Mouse (Mus musculus): ENCODE results near the gene Map1s. TPM values are rescaled to one million over a fixed set of nuclear protein-coding genes. Genes with fewer than 3 reads are reported as not detected.
"Not testable (repeated sequence)": the region's sequence is repeated elsewhere in the genome, so short reads cannot be mapped to it uniquely, and the experiment has no call there.

The Map1s gene
- total RNA-seq, 2 experiments from 2014 or later, result 18.9 to 19.8 TPM

DNA sequence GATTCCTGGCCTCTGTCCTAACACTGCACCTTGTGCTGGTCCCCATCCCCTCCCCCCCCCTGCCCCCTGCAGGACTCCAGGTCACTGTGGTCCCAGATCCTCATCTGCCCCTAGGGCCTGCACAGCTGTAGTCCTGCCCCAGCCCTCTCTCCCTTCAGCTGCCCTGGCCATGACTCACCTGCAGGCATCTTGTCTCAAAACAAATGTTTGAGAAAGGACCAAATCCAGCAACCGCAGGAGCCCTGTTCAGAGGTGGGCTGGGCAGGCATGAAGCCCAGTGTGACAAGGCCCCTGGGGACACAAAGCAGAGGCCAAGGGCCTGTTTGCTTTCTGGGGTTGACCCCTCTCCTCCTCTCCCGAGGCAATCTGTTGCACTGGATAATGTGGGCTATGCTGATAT, 27.6 kb upstream of the Map1s start:
- no peak for DNase-seq

DNA sequence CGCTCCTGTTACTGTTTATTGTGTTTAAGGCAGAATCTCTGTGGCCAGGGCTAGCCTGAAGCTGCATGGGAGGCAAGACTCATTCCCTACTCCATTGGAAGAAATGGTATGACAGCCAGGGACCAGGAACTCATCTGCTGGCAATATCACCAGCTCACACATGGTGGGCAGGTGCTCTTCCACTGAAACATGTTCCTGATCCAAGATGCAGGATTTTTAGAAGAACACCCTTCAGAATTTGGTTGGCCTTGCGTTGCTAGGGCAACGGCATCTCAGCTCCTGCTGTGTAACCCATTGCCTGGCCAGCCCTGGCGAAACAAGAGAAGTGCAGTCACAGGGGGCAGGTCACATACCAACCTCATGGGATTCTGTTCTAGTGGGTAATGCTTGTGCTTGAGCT, 26.2 kb upstream of the Map1s start:
- DNase-seq, result no peak

DNA sequence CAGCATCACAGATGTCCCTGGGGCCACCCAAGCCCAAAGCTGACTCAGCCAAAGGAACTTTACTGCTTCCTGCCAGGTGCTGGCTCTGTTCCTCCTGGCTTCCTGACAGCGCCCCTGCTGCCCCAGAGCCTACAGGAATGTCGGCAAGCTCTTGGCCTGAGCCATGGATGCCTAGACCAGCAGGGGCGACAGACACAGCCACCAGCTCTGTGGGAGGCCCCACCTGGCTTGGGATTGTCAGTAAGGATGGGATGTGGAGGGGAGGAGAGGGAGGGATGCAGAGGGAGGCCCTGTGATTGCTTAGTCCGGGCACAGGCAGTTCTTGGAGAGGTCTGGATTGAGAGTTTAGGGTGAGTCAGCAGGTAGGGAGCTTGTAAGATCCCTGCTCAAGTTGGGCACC, 25.6 kb upstream of the Map1s start:
- DNase-seq, result peak; percentile 63 to 74

DNA sequence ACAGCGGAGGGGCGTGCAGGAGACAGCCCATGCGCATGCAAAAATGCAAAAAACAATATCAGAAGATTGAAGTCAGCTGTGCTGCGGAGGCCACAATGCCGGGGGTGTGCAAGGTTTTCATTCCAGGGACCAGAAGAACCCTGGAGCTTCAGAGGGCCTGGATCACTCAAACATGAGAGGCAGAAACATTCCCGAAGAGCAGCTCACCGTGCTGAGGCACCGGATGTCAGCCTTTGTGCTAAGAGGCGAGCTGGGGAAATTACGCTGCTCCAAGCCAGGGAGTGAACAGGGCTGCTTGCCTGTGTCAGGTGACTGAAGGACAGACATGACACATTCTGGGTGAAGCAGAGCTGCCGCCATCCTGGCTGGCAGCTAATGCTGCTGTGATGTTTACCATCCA, 25.2 kb upstream of the Map1s start:
- DNase-seq, result peak; percentile 53 to 55

DNA sequence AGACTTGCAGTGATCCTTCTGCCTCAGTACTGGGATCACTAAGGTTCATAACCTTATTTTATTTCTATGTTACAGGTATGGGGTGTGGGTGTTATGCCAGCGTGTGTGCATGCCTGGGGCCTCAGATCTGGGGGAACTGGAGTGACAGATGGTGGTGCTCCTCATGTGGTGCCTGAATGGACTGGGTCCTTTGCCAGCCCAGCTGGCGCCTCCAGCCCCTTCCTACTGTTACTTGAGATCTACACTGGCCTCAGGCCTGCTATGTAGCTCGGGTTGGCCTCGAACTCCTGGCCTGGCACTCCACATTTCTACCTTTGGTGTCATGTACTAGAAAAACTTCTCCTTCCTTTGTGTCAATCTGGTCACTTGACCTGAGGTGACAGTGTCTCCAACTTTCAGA, 21.5 kb upstream of the Map1s start:
- no peak for DNase-seq

DNA sequence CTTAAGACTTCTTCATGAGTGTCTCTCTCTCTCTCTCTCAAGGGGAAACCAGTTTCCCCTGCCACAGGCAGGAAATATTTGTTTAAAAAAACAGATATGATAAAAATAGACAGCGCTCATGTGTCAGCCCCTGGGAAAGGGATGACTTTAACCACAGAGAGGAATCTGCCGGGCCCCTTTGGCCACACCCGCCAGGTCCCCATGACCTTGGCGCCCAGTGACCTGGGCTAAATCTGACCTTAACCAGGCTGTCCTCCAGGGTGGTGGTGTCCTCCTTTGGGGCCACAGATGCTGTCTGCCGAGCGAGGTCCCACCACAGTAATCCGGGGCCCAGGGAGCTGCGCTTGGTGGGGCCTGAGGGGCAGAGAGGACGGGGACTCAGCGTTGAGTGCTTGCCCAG, 21.0 kb upstream of the Map1s start:
- DNase-seq, result no peak

DNA sequence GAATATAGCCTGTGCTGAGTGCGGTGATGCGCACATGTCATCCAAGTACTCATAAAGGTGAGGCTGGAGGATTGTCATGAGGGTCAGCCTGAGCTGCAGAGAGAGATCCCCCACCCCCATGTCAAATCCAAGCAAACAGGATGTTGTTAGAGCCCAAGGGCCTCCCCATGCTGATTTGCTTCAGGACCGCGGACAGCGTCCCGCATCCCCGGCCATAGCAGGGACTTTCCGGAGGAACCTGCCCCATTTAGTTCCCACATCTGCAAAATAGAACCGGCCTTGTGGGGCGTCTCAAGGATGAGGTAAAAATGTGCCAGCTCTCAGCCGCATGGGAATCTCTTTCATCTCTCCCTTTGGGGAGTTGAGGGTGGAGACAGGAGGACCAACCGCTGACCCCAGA, 20.1 kb upstream of the Map1s start:
- no peak for DNase-seq

DNA sequence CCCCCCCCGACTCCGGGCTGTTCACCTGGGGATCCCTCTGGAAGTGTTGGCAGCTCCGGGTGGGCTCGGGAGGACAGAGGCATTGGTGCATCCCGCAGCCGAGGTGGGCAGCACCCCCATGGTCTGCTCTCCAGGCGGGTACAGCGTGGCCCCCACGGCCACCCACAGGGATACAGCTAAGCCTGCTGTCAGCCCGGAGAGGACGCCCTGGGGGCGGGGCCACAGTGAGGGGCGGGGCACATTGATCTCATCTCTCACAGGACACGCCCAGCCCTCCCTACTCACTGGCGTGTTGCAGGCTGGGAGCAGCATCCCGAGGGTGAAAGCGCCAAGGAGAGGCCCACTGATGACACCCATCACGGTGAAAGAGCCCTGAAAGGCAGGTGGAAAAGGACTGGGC, 18.1 kb upstream of the Map1s start:
- DNase-seq, result no peak

DNA sequence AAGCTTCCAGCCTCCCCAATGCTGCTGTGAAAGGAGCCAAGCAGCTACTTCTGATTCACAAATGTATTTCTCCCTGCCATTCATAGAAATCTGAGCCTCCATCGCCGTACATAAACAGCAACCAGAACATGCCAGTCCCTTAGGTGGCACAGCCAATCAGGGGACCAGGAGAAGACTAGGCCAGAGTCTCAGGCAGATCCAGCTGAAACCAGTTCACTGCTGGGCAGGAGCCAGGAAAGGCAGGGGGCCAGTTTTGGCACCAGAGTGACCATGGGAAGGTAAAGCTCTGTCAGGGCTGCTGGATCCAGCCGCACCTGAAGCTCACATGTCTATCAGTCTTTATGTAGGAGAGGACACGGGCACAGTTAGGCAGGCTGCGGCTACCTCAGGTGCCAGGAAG, 15.1 kb upstream of the Map1s start:
- no peak for DNase-seq

DNA sequence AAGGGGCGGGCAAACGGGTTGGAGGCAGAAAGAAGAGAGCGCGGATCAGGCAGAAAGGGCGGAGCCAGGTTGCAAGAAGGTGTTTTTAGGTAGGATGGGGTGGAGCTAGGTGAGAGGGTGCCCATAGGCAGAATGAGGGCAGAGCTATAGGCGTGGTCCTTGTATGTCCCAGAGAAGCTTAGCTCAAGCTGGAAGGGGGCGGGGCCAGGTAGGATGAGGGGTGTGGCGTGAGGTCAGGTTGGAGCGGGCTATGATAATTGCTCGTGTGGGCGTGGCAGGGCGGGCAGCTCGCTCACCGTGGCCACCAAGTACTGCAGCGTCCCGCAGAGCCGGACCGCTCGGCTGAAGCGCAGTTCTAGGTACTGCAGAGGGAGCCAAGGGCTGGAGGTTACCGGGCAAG, 14.4 kb upstream of the Map1s start:
- DNase-seq, result no peak

DNA sequence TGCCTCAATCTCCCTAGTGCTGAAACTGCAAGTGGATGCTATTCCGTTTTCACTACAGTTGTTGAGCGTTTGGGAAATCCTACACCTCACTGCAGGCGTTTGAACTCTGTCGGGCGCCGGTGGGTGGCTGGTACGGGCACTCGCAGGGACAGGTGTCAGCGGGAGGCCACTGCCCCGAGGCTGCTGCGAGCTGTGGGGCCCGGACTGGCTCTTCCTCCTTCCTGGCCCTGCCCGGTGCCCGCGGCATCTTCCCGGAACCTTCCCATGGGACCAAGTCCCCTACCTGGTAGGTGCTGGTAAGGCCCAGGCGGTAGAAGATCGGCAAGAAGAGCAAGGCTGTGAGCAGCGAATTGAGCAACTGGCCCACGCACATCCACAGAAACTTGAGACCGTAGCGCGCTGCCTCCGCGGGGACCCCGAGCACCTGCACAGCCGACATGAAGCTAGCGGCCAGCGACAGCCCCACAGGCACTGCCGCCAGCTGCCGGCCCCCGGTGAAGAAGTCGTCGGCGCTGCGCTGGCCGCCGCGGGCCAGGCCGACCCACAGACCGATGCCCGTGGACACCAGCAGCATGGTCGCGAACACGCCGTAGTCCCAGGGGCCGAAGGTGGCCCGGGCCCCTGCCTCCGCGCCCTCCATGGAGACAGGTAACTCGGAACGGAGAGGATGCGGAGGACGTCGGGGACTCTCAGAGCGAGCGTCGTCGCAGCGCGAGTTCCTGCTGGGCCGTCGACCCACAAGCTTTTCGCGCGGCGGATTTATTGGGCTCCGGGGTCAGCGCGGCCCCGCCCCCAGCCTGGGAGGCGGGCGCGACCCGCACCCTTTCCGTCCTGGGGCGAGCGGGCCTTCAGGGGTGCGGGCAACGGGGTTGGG, 13.5 kb upstream of the Map1s start, which contains the start of gene Slc5a5:
Gene Slc5a5 (minus strand): TSS at position 736 of the 874 bp plus-strand sequence.
- no peak for DNase-seq

DNA sequence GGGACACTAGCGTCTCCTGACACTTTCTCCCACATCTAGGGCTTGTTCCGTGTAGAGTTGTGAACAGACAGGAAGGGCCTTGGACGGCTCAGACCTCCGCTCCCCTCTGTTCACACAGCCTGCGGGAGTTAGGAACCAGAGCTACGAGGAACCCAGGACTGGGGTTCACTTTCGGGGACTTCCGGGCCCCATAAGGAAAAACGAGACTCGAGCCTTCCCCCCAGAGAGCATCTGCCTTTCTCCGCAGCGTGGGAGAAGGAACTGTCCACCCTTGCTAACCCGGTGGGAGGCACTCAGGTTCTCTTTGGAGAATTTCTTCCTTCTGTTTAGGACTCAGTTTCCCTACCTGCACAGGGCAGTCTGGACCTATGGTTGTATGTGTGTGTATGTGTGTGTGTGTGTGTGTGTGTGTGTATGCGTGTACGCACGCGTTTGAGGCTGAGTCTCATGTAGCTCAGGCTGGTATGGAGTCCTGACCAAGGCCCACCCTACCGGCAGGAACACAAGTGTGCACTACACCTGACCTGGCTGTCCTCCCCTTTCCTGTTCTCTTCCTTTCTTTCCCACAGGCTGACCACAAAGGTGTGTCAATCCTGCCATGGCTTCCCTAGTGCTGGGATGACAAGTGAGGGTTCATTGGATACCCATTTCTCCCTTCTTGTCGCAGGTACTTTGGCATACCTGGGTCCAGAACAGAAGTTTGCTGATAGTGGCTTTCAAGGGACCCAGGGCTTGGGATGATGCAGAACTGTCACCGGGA, 12.7 kb upstream of the Map1s start:
- DNase-seq, result no peak

DNA sequence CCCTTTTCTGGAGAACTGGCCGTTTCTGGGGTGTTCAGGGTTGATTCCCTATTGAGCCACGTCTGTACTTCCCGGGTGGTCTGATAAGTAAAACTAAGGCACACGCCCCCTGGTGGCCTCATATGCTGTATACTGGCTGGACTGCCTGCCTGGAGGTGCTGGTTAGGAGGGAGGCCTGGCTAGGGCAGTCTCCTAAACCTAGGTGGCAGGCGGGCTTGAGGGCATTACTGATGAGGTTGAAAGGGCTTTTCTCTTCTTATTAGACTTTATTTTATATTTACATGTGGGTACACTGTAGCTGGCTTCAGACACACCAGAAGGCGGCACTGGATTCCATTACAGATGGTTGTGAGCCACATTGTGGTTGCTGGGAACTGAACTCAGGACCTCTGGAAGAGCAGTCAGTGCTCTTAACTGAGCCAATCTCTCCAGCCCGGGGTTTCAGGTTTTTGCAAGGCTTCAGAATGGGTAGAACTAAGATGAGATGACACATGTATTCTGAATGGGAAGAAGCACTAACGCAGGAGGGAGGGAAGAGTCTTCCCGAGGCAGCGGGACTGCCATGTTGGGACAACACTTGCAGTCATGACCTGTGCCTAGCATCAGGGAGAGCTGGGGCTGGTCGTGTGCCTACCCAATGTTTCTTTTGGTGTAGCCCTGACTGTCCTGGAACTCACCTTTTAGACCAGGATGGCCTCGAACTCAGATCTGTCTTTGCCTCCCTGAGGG, 11.9 kb upstream of the Map1s start:
- peak; percentile 67 to 82 for DNase-seq

DNA sequence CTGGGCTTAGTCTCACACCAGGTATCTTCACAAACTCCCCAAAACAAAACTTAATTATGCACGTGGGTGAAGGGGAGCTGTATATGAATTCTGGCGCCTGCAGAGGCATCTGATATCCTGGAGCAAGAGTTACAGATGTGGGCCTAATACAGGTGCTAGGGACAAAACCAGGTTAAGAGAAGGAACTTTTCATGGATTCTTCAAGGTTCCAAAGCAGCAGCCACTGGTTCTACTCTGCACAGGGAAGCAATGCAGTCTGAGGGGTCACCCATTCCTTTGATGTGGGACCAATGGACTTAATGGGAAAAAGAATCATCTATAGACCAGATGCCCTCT, 11.4 kb upstream of the Map1s start:
- DNase-seq, result no peak

DNA sequence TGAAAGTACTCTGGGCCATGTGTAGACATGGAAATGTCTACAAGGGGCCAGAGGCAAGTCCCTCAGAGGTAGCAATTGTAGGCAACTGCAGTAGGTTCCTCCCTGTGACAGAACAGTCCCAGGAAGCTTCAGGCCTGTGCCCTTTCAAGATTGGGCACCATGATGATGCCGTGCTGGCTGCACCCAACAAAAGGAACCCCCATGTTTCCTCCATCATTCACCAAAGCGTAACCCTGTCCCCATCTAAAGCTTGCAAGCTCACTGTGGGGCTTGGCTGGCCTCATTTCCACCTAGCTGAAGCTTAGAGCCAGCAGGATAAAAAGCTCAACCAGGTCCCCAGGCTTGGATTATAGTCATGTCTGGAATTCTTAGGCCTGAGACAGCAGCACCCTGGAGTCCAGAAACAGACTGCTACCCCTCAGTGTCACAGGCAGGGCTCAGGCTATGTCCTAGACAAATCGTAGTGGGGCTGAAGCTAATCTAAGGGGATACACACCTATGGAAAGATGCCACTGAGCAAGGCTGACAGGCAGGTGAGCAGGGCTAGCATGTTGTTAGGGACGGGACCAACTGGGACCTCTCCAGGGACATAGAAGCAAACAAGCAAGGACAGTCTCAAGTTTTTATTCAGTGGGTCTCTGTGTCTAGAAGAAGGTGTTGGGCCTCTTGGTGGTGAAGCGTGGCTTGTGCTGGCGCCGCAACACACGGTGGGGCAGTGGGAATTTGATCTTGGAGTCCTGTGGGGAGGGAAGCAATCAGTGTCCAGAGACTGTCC, 10.8 kb upstream of the Map1s start:
- no peak for DNase-seq

DNA sequence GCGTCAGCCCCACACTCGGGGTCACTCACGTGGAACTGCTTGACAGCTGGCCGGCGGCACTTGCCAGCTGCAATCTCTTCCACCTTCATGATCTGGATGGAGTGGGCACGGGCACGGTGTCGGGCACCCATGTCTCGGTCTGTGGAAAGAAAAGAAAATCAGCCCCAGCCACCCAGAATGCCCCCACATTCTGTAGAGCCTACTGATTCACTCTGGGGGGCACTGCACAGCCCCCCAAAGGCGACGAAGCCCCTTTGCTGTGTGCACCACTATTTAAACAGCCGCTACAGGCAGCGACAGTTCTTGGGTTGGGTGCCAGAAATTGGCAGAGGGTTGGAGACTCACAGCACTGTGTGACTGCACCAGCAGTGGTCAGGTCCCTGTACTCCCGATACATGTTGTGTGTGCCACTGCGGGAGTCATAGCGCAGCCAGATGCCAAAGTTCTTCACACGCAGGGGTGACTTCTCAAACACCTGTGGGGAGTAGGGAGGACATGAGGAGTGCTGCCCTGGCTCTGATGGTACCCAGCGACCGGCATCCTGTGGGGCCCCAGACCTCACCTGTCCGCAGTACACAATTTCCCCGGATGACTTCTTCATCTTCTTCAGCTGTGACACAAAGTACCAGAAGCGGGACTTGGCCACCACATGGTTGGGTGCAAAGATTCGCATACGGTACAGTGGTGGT, 10.0 kb upstream of the Map1s start:
- DNase-seq, result not testable (repeated sequence)

DNA sequence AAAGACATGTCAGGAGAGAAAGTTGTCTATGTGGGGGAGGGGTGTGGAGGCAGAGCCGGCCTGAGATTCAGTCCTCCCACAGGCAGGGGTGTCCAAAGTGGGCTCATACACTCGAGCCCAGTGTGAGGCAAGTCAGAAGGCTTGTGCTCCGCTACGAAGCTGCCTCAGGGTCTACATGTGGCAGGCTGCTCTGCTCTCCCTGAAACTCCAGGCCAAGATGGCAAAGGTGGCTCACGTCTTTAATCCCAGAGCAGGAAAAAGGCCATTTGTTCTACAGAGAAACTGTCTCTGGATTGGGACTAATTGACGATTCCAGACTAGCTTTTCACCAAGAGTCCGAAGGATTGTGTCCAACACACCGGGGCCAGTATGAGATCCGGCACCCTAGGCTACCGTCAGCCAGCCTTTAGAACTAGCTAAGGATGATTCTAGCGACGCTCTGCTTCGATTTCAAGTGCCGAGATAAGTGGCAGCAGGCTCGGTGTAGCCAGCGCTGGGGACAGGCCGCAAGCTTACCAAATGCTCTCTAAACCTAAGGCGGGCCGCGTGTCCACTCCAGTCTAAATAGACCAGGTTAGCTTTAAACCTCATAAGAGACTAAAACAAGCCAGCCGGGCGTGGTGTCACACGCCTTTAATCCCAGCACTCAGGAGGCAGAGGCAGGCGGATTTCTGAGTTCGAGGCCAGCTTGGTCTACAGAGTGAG, 9.3 kb upstream of the Map1s start:
- DNase-seq, result no peak

DNA sequence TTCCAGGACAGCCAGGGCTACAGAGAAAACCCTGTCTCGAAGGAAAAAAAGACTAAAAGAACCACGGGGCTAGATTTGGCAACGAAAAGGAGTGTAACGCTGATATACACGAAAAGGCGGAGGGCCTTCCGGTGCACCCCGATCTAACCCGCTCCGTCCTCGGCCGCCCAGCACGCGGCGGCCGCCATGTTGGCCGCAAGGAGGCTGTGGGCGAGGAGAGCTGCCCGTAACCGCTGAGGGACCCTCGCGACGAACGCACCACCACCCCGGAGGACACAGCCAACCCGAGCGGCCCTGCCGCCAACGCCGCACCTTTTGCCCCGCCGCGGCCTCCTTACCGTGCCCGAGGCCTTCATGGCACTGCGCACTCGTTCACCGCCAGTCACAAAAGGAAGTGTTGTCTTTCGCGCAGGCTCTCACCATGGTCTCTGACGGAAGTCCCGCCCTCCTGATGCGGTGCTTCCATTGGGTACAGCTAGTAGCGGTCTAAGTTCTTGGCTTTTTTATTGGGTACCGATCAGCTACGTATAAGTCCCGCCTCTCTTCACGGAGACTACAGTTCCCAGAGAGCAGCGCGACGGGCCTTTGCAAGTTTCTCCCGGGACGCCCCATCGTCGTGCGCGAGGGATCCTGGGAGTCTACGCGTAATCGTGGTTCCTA, 8.6 kb upstream of the Map1s start, which contains the start of gene Rpl18a:
Gene Rpl18a (minus strand): TSS at position 392 of the 660 bp plus-strand sequence.
- peak; percentile 97 to 99 for DNase-seq

DNA sequence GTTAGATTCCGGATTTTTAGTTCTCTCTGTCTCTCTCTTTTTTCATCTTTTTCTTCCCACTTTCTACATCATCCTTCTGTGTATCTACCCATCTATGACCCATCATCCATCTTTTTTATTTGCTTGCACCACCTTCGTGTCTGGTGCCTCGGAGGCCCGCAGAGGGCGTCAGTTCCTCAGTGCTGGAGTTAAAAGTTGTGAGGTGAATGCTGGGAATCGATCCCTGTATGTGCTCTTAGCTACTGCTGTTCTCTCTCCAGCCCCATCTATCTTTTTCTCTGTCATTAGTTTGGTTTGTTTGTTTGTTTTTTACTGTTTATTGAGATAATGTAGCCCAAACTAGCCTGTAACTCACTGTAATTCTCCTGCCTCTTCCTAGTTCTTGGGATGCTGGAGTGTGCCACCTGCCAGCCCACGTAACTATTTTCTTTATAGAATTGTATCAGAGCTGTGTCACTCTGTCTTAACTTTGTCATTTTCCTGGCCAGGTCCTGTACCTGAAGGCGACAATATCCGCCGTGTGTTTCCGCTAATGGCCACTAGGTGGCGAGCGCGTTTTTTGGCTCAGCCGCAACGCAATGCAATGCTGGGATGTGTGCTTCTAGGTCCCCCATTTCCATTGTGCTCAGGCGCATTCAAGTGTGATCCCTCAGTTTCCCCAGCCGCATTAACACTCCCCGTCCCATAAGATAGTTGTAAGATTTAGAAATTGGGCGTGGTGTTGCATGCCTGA, 7.9 kb upstream of the Map1s start:
- peak; percentile 85 to 94 for DNase-seq

All from heart, adult 18-20 months (tissue).